Mouse (Mus musculus) lung, postnatal 4 days (tissue): Measurements from ENCODE around the gene Rmnd5b.
A peak's percentile ranks its signal among the peaks of the same experiment; 100 is the strongest.
"Not testable (repeated sequence)": the region's sequence is repeated elsewhere in the genome, so short reads cannot be mapped to it uniquely, and the experiment has no call there.

ENCODE experiments used
- DNase-seq, 2 experiments: peaks; one replicate each; pipeline ENCODE4 v3.0.0; 2021

The Rmnd5b gene

GRCm38 (mm10) chr11:51620084-51620483 is 15.6 kb downstream of the Rmnd5b start:
- DNase-seq, result no peak

- peak; percentile 94 to 98 for DNase-seq
Measured at GRCm38 (mm10) chr11:51619409-51620060, 16.2 kb downstream of the Rmnd5b start, which contains the start of gene Nhp2. Gene Nhp2, plus strand, starts transcription at chr11:51619735.

- DNase-seq, result no peak
Measured at GRCm38 (mm10) chr11:51618894-51619408, 16.7 kb downstream of the Rmnd5b start.

- peak in 1 of 2 experiments; percentile 83 for DNase-seq
Measured at GRCm38 (mm10) chr11:51617693-51618092, 18.0 kb downstream of the Rmnd5b start.

- DNase-seq, result not testable (repeated sequence)
Measured at GRCm38 (mm10) chr11:51616113-51616512, 19.6 kb downstream of the Rmnd5b start.

GRCm38 (mm10) chr11:51615601-51616000 is 20.1 kb downstream of the Rmnd5b start:
- DNase-seq, result peak; percentile 83

- peak in 1 of 2 experiments; percentile 25 for DNase-seq
Measured at GRCm38 (mm10) chr11:51615129-51615528, 20.6 kb downstream of the Rmnd5b start.

GRCm38 (mm10) chr11:51614256-51614655 is 21.4 kb downstream of the Rmnd5b start:
- DNase-seq, result no peak

- DNase-seq, result not testable (repeated sequence)
Measured at GRCm38 (mm10) chr11:51609940-51610339, 25.8 kb downstream of the Rmnd5b start.

- DNase-seq, result no peak
Measured at GRCm38 (mm10) chr11:51609266-51609909, 26.3 kb downstream of the Rmnd5b start.

GRCm38 (mm10) chr11:51607096-51607738 is 28.5 kb downstream of the Rmnd5b start:
- no peak for DNase-seq

- peak; percentile 97 to 98 for DNase-seq
Measured at GRCm38 (mm10) chr11:51606447-51607095, 29.1 kb downstream of the Rmnd5b start, which contains the start of gene Hnrnpab. Gene Hnrnpab, minus strand, starts transcription at chr11:51606847.

- peak; percentile 92 to 95 for DNase-seq
Measured at GRCm38 (mm10) chr11:51605602-51606446, 29.9 kb downstream of the Rmnd5b start.

GRCm38 (mm10) chr11:51602253-51602652 is 33.4 kb downstream of the Rmnd5b start:
- no peak for DNase-seq

- DNase-seq, result no peak
Measured at GRCm38 (mm10) chr11:51597553-51597952, 38.1 kb downstream of the Rmnd5b start.

- DNase-seq, result no peak
Measured at GRCm38 (mm10) chr11:51595459-51596083, 40.1 kb downstream of the Rmnd5b start.

- no peak for DNase-seq
Measured at GRCm38 (mm10) chr11:51594715-51595350, 40.9 kb downstream of the Rmnd5b start.

GRCm38 (mm10) chr11:51593849-51594248 is 41.8 kb downstream of the Rmnd5b start:
- DNase-seq, result no peak

- DNase-seq, result no peak
Measured at GRCm38 (mm10) chr11:51593368-51593767, 42.3 kb downstream of the Rmnd5b start.

GRCm38 (mm10) chr11:51591915-51592314 is 43.8 kb downstream of the Rmnd5b start:
- no peak for DNase-seq

GRCm38 (mm10) chr11:51591168-51591567 is 44.5 kb downstream of the Rmnd5b start:
- peak in 1 of 2 experiments; percentile 27 for DNase-seq
